Mouse (Mus musculus) urinary bladder, adult 18-20 months (tissue): ENCODE measurements around the gene Gm10964.
"Not testable (repeated sequence)": the region's sequence is repeated elsewhere in the genome, so short reads cannot be mapped to it uniquely, and the experiment has no call there.

Experiments used
- DNase-seq, 2 experiments: peaks; one replicate each; pipeline ENCODE4 v3.0.0; 2022; ENCODE audit warnings: low spot score in 2 of 2, mixed read lengths in 2 of 2

Gene Gm10964

GRCm38 (mm10) chr3:103778660-103779059 is 39.5 kb downstream of the Gm10964 start:
- no peak for DNase-seq

GRCm38 (mm10) chr3:103779183-103779582 is 40.0 kb downstream of the Gm10964 start:
- DNase-seq: no peak

- no peak for DNase-seq
Observed at GRCm38 (mm10) chr3:103780271-103780670, 41.1 kb downstream of the Gm10964 start.

- no peak for DNase-seq
Observed at GRCm38 (mm10) chr3:103780777-103781176, 41.6 kb downstream of the Gm10964 start.

- no peak for DNase-seq
Observed at GRCm38 (mm10) chr3:103782844-103783609, 43.9 kb downstream of the Gm10964 start.

GRCm38 (mm10) chr3:103787225-103787624 is 48.1 kb downstream of the Gm10964 start:
- no peak for DNase-seq

- DNase-seq: no peak
Observed at GRCm38 (mm10) chr3:103789096-103789495, 49.9 kb downstream of the Gm10964 start.

- peak in 1 of 2 experiments; percentile 37 for DNase-seq
Observed at GRCm38 (mm10) chr3:103789891-103790345, 50.8 kb downstream of the Gm10964 start.

GRCm38 (mm10) chr3:103790346-103791145 is 51.4 kb downstream of the Gm10964 start:
- peak in 1 of 2 experiments; percentile 55 for DNase-seq

- DNase-seq: peak; percentile 91 to 92
Observed at GRCm38 (mm10) chr3:103791230-103792110, 52.3 kb downstream of the Gm10964 start, which contains the start of gene Hipk1. Gene Hipk1 (minus strand): TSS chr3:103791563.

GRCm38 (mm10) chr3:103792111-103792406 is 52.9 kb downstream of the Gm10964 start:
- not testable (repeated sequence) for DNase-seq

GRCm38 (mm10) chr3:103792566-103792965 is 53.4 kb downstream of the Gm10964 start:
- DNase-seq: no peak
